ENCODE assay signal across 23 mouse cellular contexts in the genomic region with DNA sequence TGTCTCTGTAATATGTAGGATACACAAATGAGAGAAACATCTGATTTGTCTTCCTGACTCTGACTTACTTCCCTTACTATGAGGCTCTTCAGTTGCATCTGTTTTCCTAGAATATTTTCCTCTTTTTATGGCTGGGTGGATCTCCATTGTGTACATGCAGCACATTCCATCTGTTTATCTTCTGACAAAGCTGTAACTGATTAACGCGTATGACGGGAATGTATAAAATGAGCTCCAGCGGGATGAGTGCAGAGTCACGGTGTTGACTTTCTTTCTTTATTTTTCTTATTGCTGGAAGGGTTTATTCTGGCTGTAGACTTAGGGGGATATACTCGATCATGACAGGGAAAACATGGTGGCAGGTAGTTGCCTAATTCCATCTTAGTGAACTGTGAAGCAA.
"Had no signal": no experiment of that assay in that cellular context is flagged by ENCODE, and none has a peak within 500 bp of the region (broad histone marks: within the 10 kb centered on the region; RNA-seq: fewer than 3 reads in every experiment).

No protein-coding gene starts in this region.

- H3K27me3 ChIP-seq: limb, embryonic 13.5 days; liver, embryonic 12.5 days; liver, embryonic 15.5 days; lung, embryonic 15.5 days; megakaryocyte, embryonic 14.5 days; midbrain, embryonic 13.5 days; neural tube, embryonic 13.5 days had no signal

- H3K36me3 ChIP-seq: limb, embryonic 10.5 days; limb, embryonic 13.5 days; liver, embryonic 12.5 days; liver, embryonic 15.5 days; lung, embryonic 15.5 days; midbrain, embryonic 10.5 days; midbrain, embryonic 13.5 days; neural tube, embryonic 13.5 days had no signal

- DNase-seq: kidney, adult 8-10 months; kidney, postnatal 10 days; kidney, postnatal 36 days; layer of hippocampus, adult 9-11 months; liver; lung, adult 18-20 months; lung, postnatal 10 days; lung, postnatal 36 days; thymus, adult 2 months; thymus, postnatal 14 days; thymus, postnatal 4 days had no signal

- H3K4me3 ChIP-seq: layer of hippocampus, adult 2 months; limb, embryonic 10.5 days; limb, embryonic 13.5 days; liver, embryonic 12.5 days; liver, embryonic 15.5 days; lung, embryonic 15.5 days; megakaryocyte, embryonic 14.5 days; midbrain, embryonic 10.5 days; midbrain, embryonic 13.5 days; myocyte; neural tube, embryonic 13.5 days had no signal

- H3K9me3 ChIP-seq: limb, embryonic 10.5 days; limb, embryonic 13.5 days; liver, embryonic 12.5 days; liver, embryonic 15.5 days; lung, embryonic 15.5 days; midbrain, embryonic 10.5 days; midbrain, embryonic 13.5 days; neural tube, embryonic 13.5 days had no signal

- H3K27ac ChIP-seq: layer of hippocampus, adult 2 months; limb, embryonic 10.5 days; limb, embryonic 13.5 days; liver, embryonic 12.5 days; liver, embryonic 15.5 days; lung, embryonic 15.5 days; midbrain, embryonic 10.5 days; midbrain, embryonic 13.5 days; neural tube, embryonic 13.5 days had no signal

- H3K4me1 ChIP-seq: limb, embryonic 10.5 days; limb, embryonic 13.5 days; liver, embryonic 12.5 days; liver, embryonic 15.5 days; lung, embryonic 15.5 days; megakaryocyte, embryonic 14.5 days; midbrain, embryonic 10.5 days; neural tube, embryonic 13.5 days had no signal

- H3K4me2 ChIP-seq: limb, embryonic 13.5 days; liver, embryonic 12.5 days; liver, embryonic 15.5 days; lung, embryonic 15.5 days; midbrain, embryonic 13.5 days; neural tube, embryonic 13.5 days had no signal

- H3K9ac ChIP-seq: limb, embryonic 13.5 days; liver, embryonic 12.5 days; liver, embryonic 15.5 days; lung, embryonic 15.5 days; midbrain, embryonic 13.5 days; neural tube, embryonic 13.5 days had no signal

- ATAC-seq: liver, embryonic 12.5 days; midbrain, embryonic 13.5 days; midbrain, embryonic 16.5 days had no signal
